Mouse (Mus musculus): Measurements from ENCODE around the gene A030003K21Rik. TPM values are rescaled to one million over a fixed set of nuclear protein-coding genes. Genes with fewer than 3 reads are reported as not detected.

A030003K21Rik gene
- polyA plus RNA-seq (2021; fragmentation: Nextera tagmentation), result not detected in 2 replicates
- long read RNA-seq, experiment 1, result 0 reads
- long read RNA-seq, experiment 2, result 0 reads

DNA sequence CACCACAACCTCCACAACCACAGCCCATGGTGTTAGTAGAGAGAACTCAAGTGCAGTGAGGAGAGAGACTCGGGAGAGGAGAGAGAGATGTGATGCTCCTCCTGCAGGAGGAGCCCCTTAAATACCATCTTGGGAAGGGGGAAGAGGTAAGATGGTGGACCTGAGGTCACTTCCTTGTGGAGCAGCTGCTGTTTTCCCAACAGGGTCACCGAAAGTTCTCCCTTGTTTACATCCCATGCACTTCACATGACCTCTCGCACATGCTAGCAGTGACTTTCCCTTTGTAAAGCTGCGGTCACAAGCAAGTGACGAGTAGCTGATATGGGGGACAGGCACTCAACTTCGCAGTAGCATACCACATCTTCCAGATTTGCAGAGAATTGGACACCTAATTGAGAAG is at the start of gene A030003K21Rik:
Gene A030003K21Rik (minus strand): TSS at position 94 of the 400 bp plus-strand sequence.

DNA sequence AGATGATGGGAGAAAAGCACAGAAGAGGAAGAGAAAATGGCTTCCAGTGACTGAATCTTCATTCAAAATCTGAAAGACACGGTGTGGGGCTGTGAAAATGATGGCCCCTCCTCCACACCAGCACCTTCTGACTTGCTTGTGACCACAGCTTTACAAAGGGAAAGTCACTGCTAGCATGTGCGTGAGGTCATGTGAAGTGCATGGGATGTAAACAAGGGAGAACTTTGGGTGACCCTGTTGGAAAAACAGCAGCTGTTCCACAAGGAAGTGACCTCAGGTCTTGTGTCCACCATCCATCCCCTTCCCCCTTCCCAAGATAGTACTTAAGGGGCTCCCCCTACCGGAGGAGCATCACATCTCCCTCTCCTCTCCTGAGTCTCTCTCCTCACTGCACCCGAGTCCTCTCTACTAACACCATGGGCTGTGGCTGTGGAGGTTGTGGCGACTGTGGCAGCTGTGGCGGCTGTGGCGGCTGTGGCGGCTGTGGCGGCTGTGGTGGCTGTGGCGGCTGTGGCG is 16.7 kb upstream of the A030003K21Rik start, which contains the start of gene Gm47955:
Gene Gm47955 (plus strand): TSS at position 417 of the 516 bp plus-strand sequence.

DNA sequence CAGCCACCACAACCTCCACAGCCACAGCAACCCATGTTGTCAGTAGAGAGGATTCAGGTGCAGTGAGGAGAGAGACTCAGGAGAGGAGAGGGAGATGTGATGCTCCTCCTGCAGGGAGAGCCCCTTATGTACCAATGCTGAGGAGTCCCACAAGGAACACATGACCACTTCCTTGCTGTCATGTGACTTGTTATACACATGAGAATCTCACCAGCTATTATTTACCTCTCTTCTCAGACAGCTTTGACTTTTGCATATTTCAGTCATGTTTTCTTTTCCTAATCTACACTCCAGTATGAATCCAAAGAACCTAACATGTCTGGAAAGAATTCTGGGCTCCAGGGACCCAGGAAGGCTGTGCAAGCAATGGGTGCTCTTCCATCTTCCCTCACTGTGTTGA is 12.7 kb upstream of the A030003K21Rik start, which contains the start of gene Gm7544:
Gene Gm7544 (minus strand): TSS at position 101 of the 400 bp plus-strand sequence.

DNA sequence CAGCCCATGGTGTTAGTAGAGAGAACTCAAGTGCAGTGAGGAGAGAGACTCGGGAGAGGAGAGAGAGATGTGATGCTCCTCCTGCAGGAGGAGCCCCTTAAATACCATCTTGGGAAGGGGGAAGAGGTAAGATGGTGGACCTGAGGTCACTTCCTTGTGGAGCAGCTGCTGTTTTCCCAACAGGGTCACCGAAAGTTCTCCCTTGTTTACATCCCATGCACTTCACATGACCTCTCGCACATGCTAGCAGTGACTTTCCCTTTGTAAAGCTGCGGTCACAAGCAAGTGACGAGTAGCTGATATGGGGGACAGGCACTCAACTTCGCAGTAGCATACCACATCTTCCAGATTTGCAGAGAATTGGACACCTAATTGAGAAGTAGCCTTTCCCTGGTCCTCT is 11.9 kb downstream of the A030003K21Rik start, which contains the start of gene Gm6217:
Gene Gm6217 (minus strand): TSS at position 74 of the 400 bp plus-strand sequence.

DNA sequence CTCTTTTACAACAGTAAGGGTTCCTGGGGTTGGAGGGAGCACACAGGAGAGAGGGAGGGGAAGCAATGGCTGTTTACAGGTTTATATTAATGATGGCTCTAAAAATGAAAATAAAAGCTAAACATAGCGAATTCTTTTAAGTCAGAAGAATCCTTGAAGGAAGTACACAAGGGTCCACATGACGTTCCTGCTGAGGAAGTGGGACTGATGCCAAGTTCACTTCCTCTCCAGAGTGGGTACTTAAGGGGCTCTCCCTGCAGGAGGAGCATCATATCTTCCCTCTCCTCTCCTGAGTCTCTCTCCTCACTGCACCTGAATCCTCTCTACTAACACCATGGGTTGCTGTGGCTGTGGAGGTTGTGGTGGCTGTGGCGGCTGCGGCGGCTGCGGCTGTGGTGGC is 18.5 kb downstream of the A030003K21Rik start, which contains the start of gene A030014E15Rik:
Gene A030014E15Rik (plus strand): TSS at position 268 of the 400 bp plus-strand sequence.

DNA sequence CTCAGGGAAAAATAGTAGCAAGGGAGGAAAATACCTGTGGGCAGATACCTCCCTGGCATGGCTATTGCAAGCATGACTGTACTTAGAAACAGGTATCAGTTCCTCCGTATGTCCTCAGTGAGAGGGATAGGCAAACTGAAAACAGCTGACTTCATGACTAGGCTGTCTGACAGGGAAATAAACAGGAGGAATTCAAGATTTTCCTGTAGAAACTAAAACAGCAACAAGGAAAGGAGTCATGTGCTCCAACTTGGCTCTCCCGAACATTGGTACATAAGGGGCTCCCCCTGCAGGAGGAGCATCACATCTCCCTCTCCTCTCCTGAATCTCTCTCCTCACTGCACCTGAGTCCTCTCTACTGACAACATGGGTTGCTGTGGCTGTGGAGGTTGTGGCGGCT is 30.2 kb downstream of the A030003K21Rik start, which contains the start of gene A030005L19Rik:
Gene A030005L19Rik (plus strand): TSS at position 301 of the 400 bp plus-strand sequence.

Other genes with a start within 250 kb of the A030003K21Rik start
- 344 and 367 TPM in 2 replicates for gene Mff, start 218.5 kb downstream of the A030003K21Rik start, polyA plus RNA-seq (2021; fragmentation: Nextera tagmentation)
- not detected in 2 replicates for gene Tm4sf20, start 174.9 kb downstream of the A030003K21Rik start, polyA plus RNA-seq (2021; fragmentation: Nextera tagmentation)
- gene Gm47791, start 172.1 kb downstream of the A030003K21Rik start, polyA plus RNA-seq (2021; fragmentation: Nextera tagmentation), result not detected in 2 replicates
- 4.2 and 5.3 TPM in 2 replicates for gene Agfg1, start 103.9 kb downstream of the A030003K21Rik start, polyA plus RNA-seq (2021; fragmentation: Nextera tagmentation)
- not detected in 2 replicates for gene A030005L19Rik, start 30.1 kb downstream of the A030003K21Rik start, polyA plus RNA-seq (2021; fragmentation: Nextera tagmentation)
- not detected in 2 replicates for gene A030014E15Rik, start 18.5 kb downstream of the A030003K21Rik start, polyA plus RNA-seq (2021; fragmentation: Nextera tagmentation)
- gene Gm6217, start 12.0 kb downstream of the A030003K21Rik start, polyA plus RNA-seq (2021; fragmentation: Nextera tagmentation), result not detected in 2 replicates
- not detected in 2 replicates for gene Gm7544, start 12.6 kb upstream of the A030003K21Rik start, polyA plus RNA-seq (2021; fragmentation: Nextera tagmentation)
- gene Gm47955, start 16.9 kb upstream of the A030003K21Rik start, polyA plus RNA-seq (2021; fragmentation: Nextera tagmentation), result not detected in 2 replicates
- gene Gm47959, start 57.2 kb upstream of the A030003K21Rik start, polyA plus RNA-seq (2021; fragmentation: Nextera tagmentation), result not detected in 2 replicates
- gene Slc19a3, start 95.1 kb upstream of the A030003K21Rik start, polyA plus RNA-seq (2021; fragmentation: Nextera tagmentation), result 0.83 and 1.0 TPM in 2 replicates
- not detected in 2 replicates for gene Krtap28-10, start 99.1 kb upstream of the A030003K21Rik start, polyA plus RNA-seq (2021; fragmentation: Nextera tagmentation)
- gene Gm47969, start 101.5 kb upstream of the A030003K21Rik start, polyA plus RNA-seq (2021; fragmentation: Nextera tagmentation), result not detected in 2 replicates
- not detected in 2 replicates for gene A030005K14Rik, start 116.0 kb upstream of the A030003K21Rik start, polyA plus RNA-seq (2021; fragmentation: Nextera tagmentation)
- gene Krtap28-13, start 117.5 kb upstream of the A030003K21Rik start, polyA plus RNA-seq (2021; fragmentation: Nextera tagmentation), result not detected in 2 replicates
- gene Ccl20, start 173.4 kb upstream of the A030003K21Rik start, polyA plus RNA-seq (2021; fragmentation: Nextera tagmentation), result not detected in 2 replicates
- 0.54 and 0.93 TPM in 2 replicates for gene Daw1, start 216.4 kb upstream of the A030003K21Rik start, polyA plus RNA-seq (2021; fragmentation: Nextera tagmentation)